Mouse (Mus musculus) spleen, adult 12 weeks (tissue): ENCODE results near the gene Kremen1.
A peak's percentile ranks its signal among the peaks of the same experiment; 100 is the strongest.

Source experiments
- DNase-seq: peaks from one replicate; pipeline ENCODE4 v3.0.0; 2022; ENCODE audit warnings: low spot score

Kremen1 gene

DNA sequence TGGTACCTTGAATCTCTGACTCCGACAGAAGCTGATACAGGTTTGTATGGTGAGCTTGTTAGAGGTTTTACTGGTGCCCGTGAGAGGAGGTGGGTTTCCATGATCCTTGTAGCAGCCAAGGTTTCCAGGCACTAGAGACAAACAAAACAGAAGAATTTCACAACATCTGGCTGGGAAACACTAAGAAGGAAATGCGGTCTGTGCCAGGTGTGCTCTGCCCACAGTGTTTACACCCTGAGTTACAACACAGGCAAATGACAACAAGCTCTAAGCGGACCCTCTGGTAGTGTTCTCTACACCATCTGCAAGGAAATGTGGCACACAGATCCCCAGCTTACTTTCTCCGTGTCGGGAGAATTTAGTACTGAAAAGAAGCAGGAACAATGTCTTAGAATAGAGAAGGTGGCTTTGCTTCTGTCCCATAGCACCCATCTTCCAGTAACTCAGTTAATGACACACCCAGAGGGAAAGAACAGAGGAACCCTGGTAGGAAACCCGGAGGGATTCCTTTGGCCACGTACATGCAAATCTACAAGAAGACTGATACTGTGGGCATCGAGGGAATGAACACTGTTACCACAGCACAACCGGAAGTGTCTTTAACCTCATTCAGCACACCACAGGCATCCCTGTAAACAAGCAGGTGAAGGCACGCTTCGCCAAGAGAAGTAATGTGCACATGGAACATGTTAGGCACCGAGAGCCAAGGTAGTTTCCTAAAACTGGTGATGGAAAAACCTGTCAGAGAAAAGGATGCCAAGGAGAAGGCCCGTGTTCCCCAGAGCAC lies 45.8 kb downstream of the Kremen1 start:
- DNase-seq = no peak

GRCm38 (mm10) chr11:5214483-5215040 lies 46.8 kb downstream of the Kremen1 start:
- DNase-seq = no peak

GRCm38 (mm10) chr11:5203054-5203453 lies 58.3 kb downstream of the Kremen1 start:
- no peak for DNase-seq

GRCm38 (mm10) chr11:5201799-5202680 lies 59.3 kb downstream of the Kremen1 start:
- no peak for DNase-seq

DNA sequence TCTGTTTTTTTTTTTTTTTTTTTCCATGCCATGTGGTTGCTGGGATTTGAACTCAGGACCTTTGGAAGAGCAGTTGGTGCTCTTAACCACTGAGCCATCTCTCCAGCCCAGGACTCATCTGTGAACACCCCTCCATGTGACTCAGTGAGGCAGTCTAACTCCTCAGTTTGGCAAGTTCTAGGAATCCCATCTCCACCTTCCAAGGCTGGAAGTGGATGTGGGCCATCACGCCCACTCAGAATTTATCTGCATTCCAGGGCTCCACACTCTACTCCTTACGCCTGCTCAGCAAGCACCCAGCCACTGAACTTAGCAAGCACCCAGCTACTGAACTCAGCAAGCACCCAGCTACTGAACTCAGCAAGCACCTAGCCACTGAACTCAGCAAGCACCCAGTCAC lies 61.5 kb downstream of the Kremen1 start:
- DNase-seq = no peak

- no peak for DNase-seq
Measured at GRCm38 (mm10) chr11:5197068-5197467, 64.3 kb downstream of the Kremen1 start.

DNA sequence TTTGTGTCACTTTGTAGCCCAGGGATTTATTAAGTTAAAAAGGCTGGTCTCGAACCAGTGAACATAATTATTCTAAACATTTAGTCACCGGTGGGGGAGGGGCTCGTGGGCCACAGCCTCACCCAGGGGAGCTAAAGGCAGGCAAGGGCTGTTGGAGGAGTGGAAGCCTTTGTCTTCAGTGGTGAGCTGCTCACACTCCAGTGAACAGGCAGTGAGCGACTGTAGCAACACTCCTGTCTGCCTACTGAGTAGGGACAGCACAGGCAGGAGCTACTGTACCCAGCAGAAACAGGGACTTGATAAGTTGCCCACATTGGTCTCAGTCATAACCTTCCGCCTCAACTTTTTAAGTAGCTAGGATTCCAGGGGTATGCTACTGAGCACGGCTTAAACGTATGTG lies 64.8 kb downstream of the Kremen1 start:
- DNase-seq = no peak

DNA sequence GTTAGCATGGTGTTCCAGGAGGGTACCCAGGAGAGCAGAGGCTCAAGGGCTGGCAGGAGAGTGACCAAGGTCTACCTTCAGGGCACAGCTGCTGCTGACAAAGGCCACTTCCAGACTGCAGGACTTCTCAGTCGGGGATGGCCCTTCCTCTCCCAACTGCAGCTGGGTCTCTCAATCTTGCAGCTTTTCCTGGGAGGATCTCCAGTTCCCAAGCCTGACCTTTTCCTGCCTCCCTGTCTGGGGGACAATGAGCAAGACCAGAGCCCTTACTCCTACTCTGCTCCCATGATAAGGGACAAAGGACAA lies 67.8 kb downstream of the Kremen1 start:
- DNase-seq = no peak

GRCm38 (mm10) chr11:5192840-5193575 lies 68.3 kb downstream of the Kremen1 start:
- DNase-seq = no peak

DNA sequence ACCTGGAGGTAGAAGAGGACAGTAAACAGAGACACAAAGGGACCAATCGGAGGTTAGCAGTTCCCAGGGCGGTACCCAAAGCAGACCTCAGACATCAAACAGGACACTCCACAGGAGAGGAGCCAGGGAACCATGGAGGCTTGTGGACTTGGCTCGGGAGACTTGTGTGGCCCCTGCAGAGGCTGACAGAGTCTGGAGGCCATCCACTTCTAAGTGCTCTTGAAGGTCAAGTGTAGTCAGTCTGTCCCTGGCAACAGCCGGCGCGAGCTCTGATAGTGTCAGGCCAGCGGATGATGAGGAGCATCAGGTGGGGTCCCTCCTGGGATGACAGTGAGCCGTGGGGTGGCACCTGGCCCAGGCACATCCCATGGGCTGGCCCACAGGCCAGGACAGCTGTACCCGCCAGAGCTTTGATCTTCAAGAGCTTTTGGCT lies 69.3 kb downstream of the Kremen1 start:
- no peak for DNase-seq

DNA sequence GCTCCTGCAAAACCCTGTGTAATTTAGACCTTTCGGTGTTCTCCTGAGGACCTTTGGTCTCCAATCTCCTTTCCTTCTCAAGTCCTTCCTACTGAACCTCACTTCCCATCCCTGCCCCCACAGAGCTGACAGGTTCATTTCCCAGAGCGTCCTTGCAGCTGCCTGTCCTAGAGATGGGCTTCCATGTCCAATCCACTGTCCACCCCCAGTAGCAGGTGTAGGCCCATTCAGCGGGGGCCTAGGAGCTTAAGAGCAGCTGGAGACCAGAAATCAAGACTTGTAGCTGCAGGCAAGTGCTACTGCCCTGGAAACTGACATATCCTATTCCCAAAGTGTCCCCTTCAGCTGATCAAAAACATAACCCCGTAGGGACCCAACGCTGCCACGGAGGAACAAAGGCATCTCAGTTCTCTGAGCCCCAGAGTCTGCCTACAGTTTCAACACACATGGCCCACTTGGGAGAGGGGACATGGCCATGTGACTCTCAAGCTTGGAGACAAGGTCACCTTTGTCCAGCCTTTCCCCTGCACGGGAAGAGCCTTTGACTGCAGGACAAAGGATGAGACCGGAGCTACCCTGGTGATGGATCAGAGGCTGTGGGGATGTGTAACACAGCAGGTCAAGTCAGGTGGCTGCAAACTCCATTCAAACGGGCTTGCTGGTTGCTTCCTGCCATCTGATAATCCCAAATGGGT lies 72.0 kb downstream of the Kremen1 start:
- no peak for DNase-seq

DNA sequence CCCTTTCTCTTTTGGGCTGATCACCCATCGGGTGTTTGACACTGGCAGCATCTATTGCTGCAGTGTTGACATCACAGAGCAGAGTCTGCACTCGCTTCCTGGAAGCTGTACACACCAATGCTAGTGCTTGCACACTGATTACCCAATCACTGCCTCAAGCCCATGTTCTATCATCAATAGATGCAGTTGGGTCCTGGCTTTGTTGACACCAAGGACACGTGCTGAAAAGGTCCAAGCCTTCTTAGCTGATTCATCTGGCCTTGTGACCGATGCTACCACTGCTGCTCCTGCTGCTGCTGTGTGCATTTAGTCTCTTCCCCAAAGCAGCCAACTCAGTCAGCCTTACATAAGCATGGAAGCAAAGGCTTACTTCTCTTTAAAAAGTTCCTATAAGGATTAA lies 73.2 kb downstream of the Kremen1 start:
- DNase-seq = no peak

DNA sequence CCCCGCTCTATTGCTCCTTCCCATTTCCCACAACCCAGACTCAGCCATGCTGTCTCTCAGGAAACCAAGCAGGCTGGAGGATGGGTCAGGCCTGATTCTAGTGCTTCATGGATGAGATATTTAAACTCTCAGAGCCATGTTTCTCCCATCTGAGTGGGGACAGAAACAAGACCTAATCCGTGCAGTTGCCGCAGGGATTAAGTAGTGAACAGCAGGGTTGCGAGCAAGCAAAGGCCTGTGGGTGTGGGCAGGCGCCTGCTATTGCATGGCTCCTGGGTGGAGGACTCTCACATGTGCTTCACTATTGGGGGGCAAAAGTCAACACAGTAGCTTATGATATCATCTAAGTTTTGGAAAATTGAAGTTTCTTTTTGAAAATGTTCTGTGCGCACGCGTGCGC lies 76.5 kb downstream of the Kremen1 start:
- no peak for DNase-seq

DNA sequence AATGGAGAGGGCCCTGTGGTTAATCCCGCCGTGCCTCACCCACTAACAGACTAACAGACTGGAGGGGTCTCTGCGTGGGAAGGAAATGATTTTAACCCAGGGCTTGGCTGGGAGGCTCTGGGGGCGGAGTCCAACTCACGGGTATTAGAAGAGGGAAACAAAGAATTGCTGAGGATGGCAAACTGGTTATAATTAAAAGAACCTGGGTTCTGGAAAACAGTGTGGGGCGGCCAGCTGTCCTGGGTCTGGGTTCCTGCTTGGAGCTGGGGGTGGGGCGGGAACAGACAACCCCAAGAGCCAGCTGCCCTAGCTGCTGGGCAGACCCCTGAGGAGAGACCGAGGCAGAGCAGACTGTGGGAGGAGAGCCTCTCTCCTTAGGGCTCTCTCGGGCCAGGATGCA lies 77.1 kb downstream of the Kremen1 start:
- no peak for DNase-seq

- no peak for DNase-seq
Measured at GRCm38 (mm10) chr11:5182870-5183269, 78.5 kb downstream of the Kremen1 start.

GRCm38 (mm10) chr11:5181850-5182404 lies 79.4 kb downstream of the Kremen1 start:
- DNase-seq = peak; percentile 70

DNA sequence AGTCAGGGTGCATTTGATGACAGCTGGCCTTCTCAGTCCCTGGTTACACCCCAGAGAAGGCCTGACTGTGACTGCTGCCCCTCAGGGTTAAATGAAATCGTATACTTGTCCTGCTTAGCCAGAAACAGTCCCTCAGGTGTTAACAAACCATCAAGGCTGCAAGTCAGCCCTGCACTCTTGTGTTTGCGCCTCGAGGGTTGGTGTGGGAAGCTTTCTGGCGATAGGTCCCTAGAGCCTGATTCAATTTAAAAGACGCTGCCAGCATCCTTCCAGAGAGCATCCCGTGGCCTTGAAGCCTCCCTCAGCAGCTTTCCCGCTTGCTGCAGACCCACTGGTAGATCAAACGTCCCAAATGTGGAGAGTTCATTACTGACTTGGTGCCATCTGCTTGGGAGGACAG lies 82.0 kb downstream of the Kremen1 start:
- DNase-seq = no peak

DNA sequence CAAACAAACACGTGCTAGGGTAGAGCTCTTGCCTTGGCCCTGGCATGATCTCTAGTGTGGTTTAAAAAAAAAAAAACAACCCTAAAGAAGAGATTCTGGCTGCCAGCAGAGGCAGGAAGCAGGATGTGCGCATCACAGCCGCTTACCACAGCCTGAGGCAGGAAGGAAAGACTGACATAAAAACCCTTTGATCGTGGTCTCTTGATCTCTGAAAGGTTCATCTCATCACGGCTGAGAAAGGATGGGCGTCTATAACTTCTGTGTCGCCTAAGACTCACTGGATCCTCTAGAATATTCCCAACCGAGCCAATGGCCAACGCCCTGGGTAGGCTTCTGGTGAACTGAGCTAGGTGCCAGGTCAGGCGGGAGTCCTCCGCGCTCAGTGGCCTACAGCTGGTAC lies 84.2 kb downstream of the Kremen1 start:
- DNase-seq = peak; percentile 42

- DNase-seq = no peak
Measured at GRCm38 (mm10) chr11:5176685-5177084, 84.7 kb downstream of the Kremen1 start.

DNA sequence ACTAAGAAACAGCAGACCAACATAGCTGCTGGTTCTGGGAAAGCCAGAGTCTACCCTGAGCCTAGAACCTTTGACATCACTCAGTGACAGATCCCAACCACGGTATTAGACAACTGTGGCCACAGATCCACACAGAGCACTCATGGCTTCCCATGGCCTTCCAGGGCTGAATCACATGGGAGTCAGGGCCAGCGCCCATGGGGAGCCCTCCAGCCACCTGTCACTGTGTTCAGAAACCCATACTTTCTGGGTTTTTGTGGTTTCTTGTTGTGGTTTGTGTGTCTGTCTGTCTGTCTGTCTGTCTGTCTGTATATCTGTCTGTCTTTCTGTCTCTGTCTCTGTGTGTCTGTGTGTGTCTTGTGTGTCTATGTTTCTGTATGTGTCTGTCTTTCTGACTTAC lies 85.5 kb downstream of the Kremen1 start:
- no peak for DNase-seq

GRCm38 (mm10) chr11:5175141-5175540 lies 86.2 kb downstream of the Kremen1 start:
- DNase-seq = no peak
